Mouse (Mus musculus): Measurements from ENCODE around the gene Dennd2d. TPM values are rescaled to one million over a fixed set of nuclear protein-coding genes. Genes with fewer than 3 reads are reported as not detected.

Gene Dennd2d
- polyA plus RNA-seq, 1 experiment from 2014 or later, result 0.48 TPM

GRCm38 (mm10) chr3:106483796-106484405 is 1.7 kb downstream of the Dennd2d start:
- Histone ChIP-seq H3K9me3 (replicated peaks) (no peaks in the 10 kb centered on the region), H3K27ac (no peak overlapping the region), H3K36me3 (no peaks in the 10 kb centered on the region), H3K4me2 (replicated peaks) (no peak overlapping the region), H3K4me1 (peaks cover 9% of the 10 kb centered on the region), H3K4me3 (no peak overlapping the region), H3K27me3 (peaks cover 15% of the 10 kb centered on the region), H3K9ac (no peak overlapping the region)
- WGBS, result 81% methylated on average over 4 of the region's 4 CpGs
- no peak for ATAC-seq (ENCODE audit: low FRiP score)

GRCm38 (mm10) chr3:106484861-106485260 is 2.7 kb downstream of the Dennd2d start:
- WGBS, result 94% methylated on average over 3 of the region's 3 CpGs
- no peak overlapping the region for H3K4me2 ChIP-seq (replicated peaks)
- no peak for ATAC-seq (ENCODE audit: low FRiP score)
- no peaks in the 10 kb centered on the region for H3K36me3 ChIP-seq
- H3K4me1 ChIP-seq, result peaks cover 9% of the 10 kb centered on the region
- no peak overlapping the region for H3K9ac ChIP-seq
- no peaks in the 10 kb centered on the region for H3K9me3 ChIP-seq (replicated peaks)
- peaks cover 15% of the 10 kb centered on the region for H3K27me3 ChIP-seq
- no peak overlapping the region for H3K27ac ChIP-seq
- no peak overlapping the region for H3K4me3 ChIP-seq

GRCm38 (mm10) chr3:106485810-106486209 is 3.6 kb downstream of the Dennd2d start:
- Histone ChIP-seq H3K27me3 (peaks cover 15% of the 10 kb centered on the region), H3K4me2 (replicated peaks) (no peak overlapping the region), H3K36me3 (no peaks in the 10 kb centered on the region), H3K4me3 (no peak overlapping the region), H3K27ac (no peak overlapping the region), H3K9me3 (replicated peaks) (no peaks in the 10 kb centered on the region), H3K4me1 (peaks cover 9% of the 10 kb centered on the region), H3K9ac (no peak overlapping the region)
- WGBS, result 78% methylated on average over 5 of the region's 5 CpGs
- ATAC-seq (ENCODE audit: low FRiP score), result no peak

- H3K4me1 ChIP-seq, result peaks cover 4% of the 10 kb centered on the region
- no peak overlapping the region for H3K4me3 ChIP-seq
- no peak overlapping the region for H3K9ac ChIP-seq
- H3K36me3 ChIP-seq, result no peaks in the 10 kb centered on the region
- WGBS, result 82% methylated on average over 2 of the region's 2 CpGs
- no peak for ATAC-seq (ENCODE audit: low FRiP score)
- H3K4me2 ChIP-seq (replicated peaks), result no peak overlapping the region
- peaks cover 5% of the 10 kb centered on the region; the same call in 1 of the 2 replicates for H3K27me3 ChIP-seq
- H3K27ac ChIP-seq, result no peak overlapping the region
- H3K9me3 ChIP-seq (replicated peaks), result no peaks in the 10 kb centered on the region
These were observed 5.3 kb downstream of the Dennd2d start for GRCm38 (mm10) chr3:106487551-106487950.

- Histone ChIP-seq H3K4me1 (no peaks in the 10 kb centered on the region), H3K27me3 (no peaks in the 10 kb centered on the region), H3K9ac (no peak overlapping the region), H3K4me2 (replicated peaks) (no peak overlapping the region), H3K4me3 (no peak overlapping the region), H3K9me3 (replicated peaks) (no peaks in the 10 kb centered on the region), H3K27ac (no peak overlapping the region), H3K36me3 (no peaks in the 10 kb centered on the region)
- WGBS, result 92% methylated on average over 4 of the region's 4 CpGs
- ATAC-seq (ENCODE audit: low FRiP score), result no peak
These were observed 8.0 kb downstream of the Dennd2d start for GRCm38 (mm10) chr3:106490239-106490638.

GRCm38 (mm10) chr3:106492723-106493122 is 10.5 kb downstream of the Dennd2d start:
- Histone ChIP-seq H3K27ac (no peak overlapping the region), H3K27me3 (no peaks in the 10 kb centered on the region)

GRCm38 (mm10) chr3:106493202-106493601 is 11.0 kb downstream of the Dennd2d start:
- WGBS, result 90% methylated on average over 8 of the region's 8 CpGs
- no peak overlapping the region for H3K4me3 ChIP-seq
- no peak overlapping the region for H3K4me2 ChIP-seq (replicated peaks)
- H3K36me3 ChIP-seq, result no peaks in the 10 kb centered on the region
- no peak overlapping the region for H3K27ac ChIP-seq
- no peaks in the 10 kb centered on the region for H3K27me3 ChIP-seq
- no peak for ATAC-seq (ENCODE audit: low FRiP score)
- H3K9me3 ChIP-seq (replicated peaks), result no peaks in the 10 kb centered on the region
- no peaks in the 10 kb centered on the region for H3K4me1 ChIP-seq
- no peak overlapping the region for H3K9ac ChIP-seq

More at GRCm38 (mm10) chr3:106492723-106493122, 10.5 kb downstream of the Dennd2d start:
- no peak for ATAC-seq (ENCODE audit: low FRiP score)
- H3K4me3 ChIP-seq, result no peak overlapping the region
- no peak overlapping the region for H3K9ac ChIP-seq
- no peaks in the 10 kb centered on the region for H3K4me1 ChIP-seq
- no peak overlapping the region for H3K4me2 ChIP-seq (replicated peaks)
- H3K9me3 ChIP-seq (replicated peaks), result no peaks in the 10 kb centered on the region
- 94% methylated on average over 1 of the region's 1 CpGs for WGBS
- H3K36me3 ChIP-seq, result no peaks in the 10 kb centered on the region

GRCm38 (mm10) chr3:106493882-106494281 is 11.7 kb downstream of the Dennd2d start:
- no peak overlapping the region for H3K9ac ChIP-seq
- 81% methylated on average over 3 of the region's 3 CpGs for WGBS
- H3K4me3 ChIP-seq, result no peak overlapping the region
- H3K4me2 ChIP-seq (replicated peaks), result no peak overlapping the region
- no peaks in the 10 kb centered on the region for H3K4me1 ChIP-seq
- H3K27ac ChIP-seq, result no peak overlapping the region
- no peaks in the 10 kb centered on the region for H3K27me3 ChIP-seq
- no peak for ATAC-seq (ENCODE audit: low FRiP score)
- no peaks in the 10 kb centered on the region for H3K9me3 ChIP-seq (replicated peaks)
- H3K36me3 ChIP-seq, result no peaks in the 10 kb centered on the region

GRCm38 (mm10) chr3:106494417-106494950 is 12.3 kb downstream of the Dennd2d start:
- Histone ChIP-seq H3K9me3 (replicated peaks) (no peaks in the 10 kb centered on the region), H3K4me1 (no peaks in the 10 kb centered on the region), H3K4me2 (replicated peaks) (no peak overlapping the region), H3K27me3 (no peaks in the 10 kb centered on the region), H3K36me3 (no peaks in the 10 kb centered on the region), H3K9ac (no peak overlapping the region), H3K27ac (no peak overlapping the region), H3K4me3 (no peak overlapping the region)
- ATAC-seq (ENCODE audit: low FRiP score), result no peak
- WGBS, result 86% methylated on average over 1 of the region's 1 CpGs

GRCm38 (mm10) chr3:106495346-106496044 is 13.3 kb downstream of the Dennd2d start:
- Histone ChIP-seq H3K4me1 (no peaks in the 10 kb centered on the region), H3K9ac (no peak overlapping the region), H3K27me3 (no peaks in the 10 kb centered on the region), H3K4me3 (no peak overlapping the region), H3K36me3 (no peaks in the 10 kb centered on the region; the same call in 1 of the 2 replicates), H3K27ac (no peak overlapping the region), H3K4me2 (replicated peaks) (no peak overlapping the region), H3K9me3 (replicated peaks) (no peaks in the 10 kb centered on the region)
- ATAC-seq (ENCODE audit: low FRiP score), result no peak
- 83% methylated on average over 1 of the region's 1 CpGs for WGBS

GRCm38 (mm10) chr3:106496045-106496721 is 14.0 kb downstream of the Dennd2d start:
- Histone ChIP-seq H3K4me1 (no peaks in the 10 kb centered on the region), H3K36me3 (no peaks in the 10 kb centered on the region; the same call in none of the 2 replicates), H3K9me3 (replicated peaks) (no peaks in the 10 kb centered on the region), H3K9ac (no peak overlapping the region), H3K27me3 (no peaks in the 10 kb centered on the region), H3K27ac (no peak overlapping the region), H3K4me3 (no peak overlapping the region), H3K4me2 (replicated peaks) (no peak overlapping the region)
- WGBS, result 80% methylated on average over 4 of the region's 4 CpGs
- no peak for ATAC-seq (ENCODE audit: low FRiP score)

GRCm38 (mm10) chr3:106496996-106497395 is 14.8 kb downstream of the Dennd2d start:
- Histone ChIP-seq H3K4me2 (replicated peaks) (no peak overlapping the region), H3K27ac (no peak overlapping the region), H3K4me3 (no peak overlapping the region), H3K36me3 (no peaks in the 10 kb centered on the region; the same call in none of the 2 replicates), H3K4me1 (no peaks in the 10 kb centered on the region), H3K9me3 (replicated peaks) (no peaks in the 10 kb centered on the region), H3K27me3 (no peaks in the 10 kb centered on the region), H3K9ac (no peak overlapping the region)
- no peak for ATAC-seq (ENCODE audit: low FRiP score)
- 85% methylated on average over 3 of the region's 3 CpGs for WGBS
